Mouse (Mus musculus) ES-E14 (cell line): ENCODE measurements around the gene Tnrc6c. TPM values are rescaled to one million over a fixed set of nuclear protein-coding genes. Genes with fewer than 3 reads are reported as not detected.

Experiments
- DNase-seq: peaks from one replicate; pipeline ENCODE4 v3.0.0-alpha.2; 2013; ENCODE audit warnings: low read depth, low spot score
- H3K27ac ChIP-seq: 2 replicates; pipeline ENCODE4 v1.5.1; 2012; ENCODE audit warnings: low read depth, mild to moderate bottlenecking, low read length, moderate library complexity, mixed read lengths; ENCODE audit not compliant: poor library complexity, insufficient read depth, severe bottlenecking
- H3K36me3 ChIP-seq: 2 replicates; pipeline ENCODE4 v1.6.1; 2012; ENCODE audit warnings: mild to moderate bottlenecking, low read length, moderate library complexity, mixed read lengths; ENCODE audit not compliant: control insufficient read depth, poor library complexity, insufficient read depth, severe bottlenecking
- H3K4me1 ChIP-seq, 2 experiments: fragments of 150-350 bp in 1 of 2; sonication (generic) in 1 of 2; 2 replicates each; pipeline ENCODE4 v1.6.1; 2012; ENCODE audit warnings: low read length in 2 of 2, mild to moderate bottlenecking in 1 of 2, mixed read lengths in 1 of 2; ENCODE audit not compliant: control insufficient read depth in 2 of 2, insufficient read depth in 2 of 2, poor library complexity in 1 of 2
- H3K4me3 ChIP-seq, 2 experiments: fragments of 150-350 bp in 1 of 2; sonication (generic) in 1 of 2; 2 replicates each; pipeline ENCODE4 v1.5.1; 2012; ENCODE audit warnings: low read length in 2 of 2, low read depth in 1 of 2, mild to moderate bottlenecking in 1 of 2, mixed read lengths in 1 of 2; ENCODE audit not compliant: insufficient read depth in 1 of 2, poor library complexity in 1 of 2, severe bottlenecking in 1 of 2
- H3K9ac ChIP-seq: 2 replicates; pipeline ENCODE4 v1.6.1; 2012; ENCODE audit warnings: low read depth, mild to moderate bottlenecking, low read length, mixed read lengths; ENCODE audit not compliant: poor library complexity, insufficient read depth, severe bottlenecking
- H3K9me3 ChIP-seq: fragments of 150-350 bp; sonication (generic); 2 replicates; pipeline ENCODE4 v1.6.1; 2012; ENCODE audit warnings: low read depth, mild to moderate bottlenecking, low read length; ENCODE audit not compliant: control insufficient read depth, insufficient read depth
- CHD2 ChIP-seq: IDR thresholded peaks from 2 replicates; pipeline ENCODE4 v1.6.1; 2014; ENCODE audit warnings: mild to moderate bottlenecking, low read depth, low read length, inconsistent platforms
- HCFC1 ChIP-seq: IDR thresholded peaks from 2 replicates; pipeline ENCODE4 v1.6.1; 2012; ENCODE audit warnings: low read length, inconsistent platforms, borderline replicate concordance; ENCODE audit not compliant: insufficient read depth
- MAFK ChIP-seq: IDR thresholded peaks from 2 replicates; pipeline ENCODE4 v1.6.1; 2014; ENCODE audit warnings: mild to moderate bottlenecking, low read depth, low read length, inconsistent platforms; ENCODE audit not compliant: insufficient read depth
- ZC3H11A ChIP-seq: IDR thresholded peaks from 2 replicates; pipeline ENCODE4 v1.6.1; 2012; ENCODE audit warnings: low read depth, mild to moderate bottlenecking, inconsistent platforms, low read length, borderline replicate concordance
- ZNF384 ChIP-seq: IDR thresholded peaks from 2 replicates; pipeline ENCODE4 v1.6.1; 2012; ENCODE audit warnings: low read depth, low read length, inconsistent platforms
- in situ Hi-C, 2 experiments: fragments of 600-800 bp; cut with MboI; formaldehyde crosslinking; loops; one replicate each; pipeline ENCODE4 v1.15.1; 2025; ENCODE audit warnings: low sequenced_read_pairs in 2 of 2, inconsistent platforms in 1 of 2; ENCODE audit not compliant: unreplicated experiment in 2 of 2
- total RNA-seq: library from RNA; depleted of rRNA; stranded (reverse); fragments of 300-350 nt; gene quantifications from 2 replicates; pipeline ENCODE4 v1.2.3, GENCODE M21; 2012

The Tnrc6c gene
- total RNA-seq, 1 experiment, result 21.5 TPM

DNA sequence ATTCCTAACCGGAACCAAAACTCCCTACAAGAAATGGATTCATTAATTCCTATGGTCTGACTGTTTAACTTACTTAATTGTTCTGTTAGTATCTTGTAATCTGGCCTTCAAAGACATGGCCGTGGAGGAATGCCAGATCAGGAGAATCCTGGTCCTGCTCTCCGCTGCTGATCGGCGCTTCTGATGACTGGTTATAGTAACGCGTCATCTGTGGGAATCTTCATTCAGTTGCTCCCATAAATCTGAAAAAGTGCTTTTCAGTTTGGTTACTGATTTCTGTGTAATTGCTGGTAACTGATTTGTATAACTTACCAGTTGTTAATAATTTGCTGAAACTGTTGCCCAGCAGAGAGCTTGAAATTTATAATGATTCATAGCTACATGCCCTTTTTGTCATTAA is 77.4 kb downstream of the Tnrc6c start:
- DNase-seq, result no peak
- H3K36me3 ChIP-seq, result peaks cover 16% of the 10 kb centered on the region; the same call in 1 of the 2 replicates
- H3K27ac ChIP-seq, result no peak overlapping the region
- TF ChIP-seq CHD2 (no peak), MAFK (no peak), ZNF384 (no peak), HCFC1 (no peak), ZC3H11A (no peak)
- H3K9me3 ChIP-seq, result no peaks in the 10 kb centered on the region
- H3K4me1 ChIP-seq, result peaks cover 0 to 6% of the 10 kb centered on the region in 2 experiments; a peak in 3 of 4 replicates
- no peak overlapping the region for H3K9ac ChIP-seq
- in situ Hi-C loops, result no loop called here
- no peak overlapping the region for H3K4me3 ChIP-seq

- peaks cover 36% of the 10 kb centered on the region; the same call in 1 of the 2 replicates for H3K36me3 ChIP-seq
- no peak for DNase-seq
These were observed 82.1 kb downstream of the Tnrc6c start for GRCm38 (mm10) chr11:117736037-117736689.

GRCm38 (mm10) chr11:117738123-117738522 is 84.0 kb downstream of the Tnrc6c start:
- Histone ChIP-seq H3K9me3 (no peaks in the 10 kb centered on the region), H3K27ac (no peak overlapping the region), H3K4me3 (no peak overlapping the region), H3K36me3 (peaks cover 43% of the 10 kb centered on the region; the same call in 1 of the 2 replicates), H3K9ac (no peak overlapping the region), H3K4me1 (no peaks in the 10 kb centered on the region)
- no peak for DNase-seq
- TF ChIP-seq ZNF384, result no peak
- no peak for TF ChIP-seq ZC3H11A
- no peak for TF ChIP-seq MAFK
- in situ Hi-C loops, result no loop called here

More at GRCm38 (mm10) chr11:117736037-117736689, 82.1 kb downstream of the Tnrc6c start:
- Histone ChIP-seq H3K4me3 (no peak overlapping the region), H3K9me3 (no peaks in the 10 kb centered on the region), H3K9ac (no peak overlapping the region), H3K27ac (no peak overlapping the region), H3K4me1 (peaks cover 0 to 3% of the 10 kb centered on the region in 2 experiments; a peak in 3 of 4 replicates)
- in situ Hi-C loops, result no loop called here
- TF ChIP-seq MAFK (no peak), ZNF384 (no peak), CHD2 (no peak), HCFC1 (no peak), ZC3H11A (no peak)

GRCm38 (mm10) chr11:117741128-117741527 is 87.0 kb downstream of the Tnrc6c start:
- Histone ChIP-seq H3K4me1 (no peaks in the 10 kb centered on the region), H3K27ac (no peak overlapping the region), H3K9ac (no peak overlapping the region), H3K9me3 (no peaks in the 10 kb centered on the region), H3K4me3 (no peak overlapping the region), H3K36me3 (peaks cover 39% of the 10 kb centered on the region; the same call in 1 of the 2 replicates)
- in situ Hi-C loops, result no loop called here
- no peak for DNase-seq
- TF ChIP-seq ZC3H11A, result no peak
- no peak for TF ChIP-seq MAFK
- no peak for TF ChIP-seq CHD2
- TF ChIP-seq ZNF384, result no peak
- TF ChIP-seq HCFC1, result no peak

- peaks cover 39% of the 10 kb centered on the region; the same call in 1 of the 2 replicates for H3K36me3 ChIP-seq
- no peaks in the 10 kb centered on the region for H3K9me3 ChIP-seq
- in situ Hi-C loops, result no loop called here
- no peak for DNase-seq
- no peaks in the 10 kb centered on the region for H3K4me1 ChIP-seq
- no peak overlapping the region for H3K27ac ChIP-seq
- no peak overlapping the region for H3K4me3 ChIP-seq
- no peak overlapping the region for H3K9ac ChIP-seq
- TF ChIP-seq ZC3H11A (no peak), ZNF384 (no peak), MAFK (no peak), HCFC1 (no peak), CHD2 (no peak)
These were observed 88.2 kb downstream of the Tnrc6c start for GRCm38 (mm10) chr11:117742243-117742642.
